Mouse (Mus musculus): ENCODE measurements around the gene Cdrt4. TPM values are rescaled to one million over a fixed set of nuclear protein-coding genes. Genes with fewer than 3 reads are reported as not detected.

Gene Cdrt4
- polyA plus RNA-seq, 1 experiment = not detected

DNA sequence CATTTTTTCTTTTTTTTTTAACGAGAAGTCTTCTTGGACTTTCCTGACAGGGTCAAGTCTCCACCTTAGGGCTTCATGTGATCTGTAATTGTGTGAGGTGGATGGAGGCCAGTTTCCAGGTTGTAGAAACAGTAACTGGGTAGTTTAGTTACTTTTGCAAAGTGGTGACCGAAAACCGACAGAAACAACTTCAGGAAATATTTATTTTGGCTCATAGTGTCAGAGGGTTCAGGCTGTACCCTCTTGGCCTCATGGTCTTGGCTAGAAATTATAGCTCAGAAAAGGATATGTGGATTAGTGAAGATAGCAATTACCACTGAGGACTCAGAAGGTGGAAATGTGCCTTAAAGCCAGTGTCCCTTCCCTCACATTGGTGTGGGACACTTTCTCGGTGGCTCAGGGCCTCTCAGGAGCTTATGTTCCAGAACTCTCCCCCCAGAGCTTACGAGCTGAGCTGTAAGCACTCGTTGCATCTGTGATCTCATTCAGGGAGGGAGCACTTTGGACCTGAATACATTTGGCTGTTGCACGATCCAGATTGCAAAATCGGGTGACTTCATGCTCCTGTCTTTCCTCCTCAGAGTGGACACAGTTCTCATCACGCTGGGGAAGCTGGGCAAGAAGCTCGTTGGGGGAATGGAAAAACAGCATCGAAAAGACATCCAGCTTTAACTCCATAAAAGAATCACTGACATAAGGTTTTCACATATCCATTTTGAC lies 16.0 kb upstream of the Cdrt4 start:
- TF ChIP-seq TAL1 (IDR thresholded peaks at IDR 0.05; ENCODE audit: low read length) = no peak
- TF ChIP-seq GATA1 (IDR thresholded peaks at IDR 0.05; ENCODE audit: low read length) = no peak
- Histone ChIP-seq H3K27me3 (ENCODE audit: control insufficient read depth) (no peaks in the 10 kb centered on the region), H3K36me3 (ENCODE audit: control insufficient read depth) (no peaks in the 10 kb centered on the region), H3K4me3 (replicated peaks) (no peak overlapping the region), H3K9me3 (ENCODE audit: control insufficient read depth, low read length) (no peaks in the 10 kb centered on the region), H3K4me1 (ENCODE audit: control insufficient read depth) (peaks cover 11% of the 10 kb centered on the region)

GRCm38 (mm10) chr11:62937986-62938385 lies 13.0 kb upstream of the Cdrt4 start:
- Histone ChIP-seq H3K4me3 (replicated peaks) (no peak overlapping the region), H3K36me3 (ENCODE audit: control insufficient read depth) (no peaks in the 10 kb centered on the region), H3K4me1 (ENCODE audit: control insufficient read depth) (no peaks in the 10 kb centered on the region), H3K9me3 (ENCODE audit: control insufficient read depth, low read length) (no peaks in the 10 kb centered on the region), H3K27me3 (ENCODE audit: control insufficient read depth) (no peaks in the 10 kb centered on the region)
- TF ChIP-seq GATA1 (IDR thresholded peaks at IDR 0.05; ENCODE audit: low read length) = no peak
- no peak for TF ChIP-seq TAL1 (IDR thresholded peaks at IDR 0.05; ENCODE audit: low read length)

GRCm38 (mm10) chr11:62938921-62939320 lies 12.1 kb upstream of the Cdrt4 start:
- Histone ChIP-seq H3K4me1 (ENCODE audit: control insufficient read depth) (no peaks in the 10 kb centered on the region), H3K4me3 (replicated peaks) (no peak overlapping the region), H3K27me3 (ENCODE audit: control insufficient read depth) (no peaks in the 10 kb centered on the region), H3K36me3 (ENCODE audit: control insufficient read depth) (no peaks in the 10 kb centered on the region), H3K9me3 (ENCODE audit: control insufficient read depth, low read length) (no peaks in the 10 kb centered on the region)
- TF ChIP-seq TAL1 (IDR thresholded peaks at IDR 0.05; ENCODE audit: low read length) = no peak
- no peak for TF ChIP-seq GATA1 (IDR thresholded peaks at IDR 0.05; ENCODE audit: low read length)

DNA sequence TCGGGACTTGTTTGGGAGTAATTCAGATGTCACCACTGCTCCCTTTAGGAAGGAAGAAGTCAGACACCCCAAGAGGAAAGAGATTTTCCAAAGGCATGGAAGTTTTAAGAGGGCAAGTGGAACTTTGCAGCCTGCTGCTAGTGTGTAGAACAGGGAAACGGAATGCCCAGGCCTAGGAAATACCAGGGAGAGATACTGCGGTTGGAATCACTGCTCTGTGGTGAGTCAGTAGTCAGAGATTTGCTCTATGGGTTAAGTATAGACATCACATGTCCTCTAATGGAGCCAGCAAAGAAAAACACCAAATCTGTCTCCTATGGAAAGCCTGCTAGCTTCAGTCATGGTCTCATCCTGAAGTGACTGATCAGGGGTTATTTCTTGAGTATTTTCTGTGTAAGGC lies 10.8 kb upstream of the Cdrt4 start:
- Histone ChIP-seq H3K27me3 (ENCODE audit: control insufficient read depth) (no peaks in the 10 kb centered on the region), H3K4me3 (replicated peaks) (no peak overlapping the region), H3K9me3 (ENCODE audit: control insufficient read depth, low read length) (no peaks in the 10 kb centered on the region), H3K4me1 (ENCODE audit: control insufficient read depth) (no peaks in the 10 kb centered on the region), H3K36me3 (ENCODE audit: control insufficient read depth) (no peaks in the 10 kb centered on the region)
- TF ChIP-seq TAL1 (IDR thresholded peaks at IDR 0.05; ENCODE audit: low read length) = no peak
- no peak for TF ChIP-seq GATA1 (IDR thresholded peaks at IDR 0.05; ENCODE audit: low read length)

GRCm38 (mm10) chr11:62943538-62943937 lies 7.5 kb upstream of the Cdrt4 start:
- Histone ChIP-seq H3K4me1 (ENCODE audit: control insufficient read depth) (no peaks in the 10 kb centered on the region), H3K36me3 (ENCODE audit: control insufficient read depth) (no peaks in the 10 kb centered on the region), H3K9me3 (ENCODE audit: control insufficient read depth, low read length) (no peaks in the 10 kb centered on the region), H3K4me3 (replicated peaks) (no peak overlapping the region), H3K27me3 (ENCODE audit: control insufficient read depth) (no peaks in the 10 kb centered on the region)
- TF ChIP-seq GATA1 (IDR thresholded peaks at IDR 0.05; ENCODE audit: low read length) = no peak
- TF ChIP-seq TAL1 (IDR thresholded peaks at IDR 0.05; ENCODE audit: low read length) = no peak

- H3K4me1 ChIP-seq (ENCODE audit: control insufficient read depth) = no peaks in the 10 kb centered on the region
- H3K36me3 ChIP-seq (ENCODE audit: control insufficient read depth) = no peaks in the 10 kb centered on the region
- no peak overlapping the region for H3K4me3 ChIP-seq (replicated peaks)
- H3K9me3 ChIP-seq (ENCODE audit: control insufficient read depth, low read length) = no peaks in the 10 kb centered on the region
- TF ChIP-seq GATA1 (IDR thresholded peaks at IDR 0.05; ENCODE audit: low read length) (no peak), TAL1 (IDR thresholded peaks at IDR 0.05; ENCODE audit: low read length) (no peak)
- no peaks in the 10 kb centered on the region for H3K27me3 ChIP-seq (ENCODE audit: control insufficient read depth)
Observed at GRCm38 (mm10) chr11:62945514-62945913, 5.5 kb upstream of the Cdrt4 start.

GRCm38 (mm10) chr11:62949548-62949947 lies 1.4 kb upstream of the Cdrt4 start:
- TF ChIP-seq GATA1 (IDR thresholded peaks at IDR 0.05; ENCODE audit: low read length) (no peak), TAL1 (IDR thresholded peaks at IDR 0.05; ENCODE audit: low read length) (no peak)
- Histone ChIP-seq H3K4me3 (replicated peaks) (no peak overlapping the region), H3K9me3 (ENCODE audit: control insufficient read depth, low read length) (no peaks in the 10 kb centered on the region), H3K4me1 (ENCODE audit: control insufficient read depth) (no peaks in the 10 kb centered on the region), H3K27me3 (ENCODE audit: control insufficient read depth) (no peaks in the 10 kb centered on the region), H3K36me3 (ENCODE audit: control insufficient read depth) (no peaks in the 10 kb centered on the region)

GRCm38 (mm10) chr11:62954766-62955165 lies 3.8 kb downstream of the Cdrt4 start:
- Histone ChIP-seq H3K36me3 (ENCODE audit: control insufficient read depth) (no peaks in the 10 kb centered on the region), H3K4me1 (ENCODE audit: control insufficient read depth) (no peaks in the 10 kb centered on the region), H3K27me3 (ENCODE audit: control insufficient read depth) (no peaks in the 10 kb centered on the region), H3K9me3 (ENCODE audit: control insufficient read depth, low read length) (no peaks in the 10 kb centered on the region), H3K4me3 (replicated peaks) (no peak overlapping the region)
- no peak for TF ChIP-seq TAL1 (IDR thresholded peaks at IDR 0.05; ENCODE audit: low read length)
- no peak for TF ChIP-seq GATA1 (IDR thresholded peaks at IDR 0.05; ENCODE audit: low read length)

- Histone ChIP-seq H3K4me1 (ENCODE audit: control insufficient read depth) (no peaks in the 10 kb centered on the region), H3K27me3 (ENCODE audit: control insufficient read depth) (no peaks in the 10 kb centered on the region), H3K9me3 (ENCODE audit: control insufficient read depth, low read length) (no peaks in the 10 kb centered on the region), H3K36me3 (ENCODE audit: control insufficient read depth) (no peaks in the 10 kb centered on the region), H3K4me3 (replicated peaks) (no peak overlapping the region)
- TF ChIP-seq TAL1 (IDR thresholded peaks at IDR 0.05; ENCODE audit: low read length) (no peak), GATA1 (IDR thresholded peaks at IDR 0.05; ENCODE audit: low read length) (no peak)
Observed at GRCm38 (mm10) chr11:62955186-62955585, 4.2 kb downstream of the Cdrt4 start.

GRCm38 (mm10) chr11:62955776-62956175 lies 4.8 kb downstream of the Cdrt4 start:
- H3K4me3 ChIP-seq (replicated peaks) = no peak overlapping the region
- no peaks in the 10 kb centered on the region for H3K4me1 ChIP-seq (ENCODE audit: control insufficient read depth)
- H3K27me3 ChIP-seq (ENCODE audit: control insufficient read depth) = no peaks in the 10 kb centered on the region
- H3K9me3 ChIP-seq (ENCODE audit: control insufficient read depth, low read length) = no peaks in the 10 kb centered on the region
- no peaks in the 10 kb centered on the region for H3K36me3 ChIP-seq (ENCODE audit: control insufficient read depth)
- no peak for TF ChIP-seq TAL1 (IDR thresholded peaks at IDR 0.05; ENCODE audit: low read length)
